Mouse (Mus musculus): ENCODE data around the gene Zbed5.
"Not testable (repeated sequence)": the region's sequence is repeated elsewhere in the genome, so short reads cannot be mapped to it uniquely, and the experiment has no call there.

The Zbed5 gene

DNA sequence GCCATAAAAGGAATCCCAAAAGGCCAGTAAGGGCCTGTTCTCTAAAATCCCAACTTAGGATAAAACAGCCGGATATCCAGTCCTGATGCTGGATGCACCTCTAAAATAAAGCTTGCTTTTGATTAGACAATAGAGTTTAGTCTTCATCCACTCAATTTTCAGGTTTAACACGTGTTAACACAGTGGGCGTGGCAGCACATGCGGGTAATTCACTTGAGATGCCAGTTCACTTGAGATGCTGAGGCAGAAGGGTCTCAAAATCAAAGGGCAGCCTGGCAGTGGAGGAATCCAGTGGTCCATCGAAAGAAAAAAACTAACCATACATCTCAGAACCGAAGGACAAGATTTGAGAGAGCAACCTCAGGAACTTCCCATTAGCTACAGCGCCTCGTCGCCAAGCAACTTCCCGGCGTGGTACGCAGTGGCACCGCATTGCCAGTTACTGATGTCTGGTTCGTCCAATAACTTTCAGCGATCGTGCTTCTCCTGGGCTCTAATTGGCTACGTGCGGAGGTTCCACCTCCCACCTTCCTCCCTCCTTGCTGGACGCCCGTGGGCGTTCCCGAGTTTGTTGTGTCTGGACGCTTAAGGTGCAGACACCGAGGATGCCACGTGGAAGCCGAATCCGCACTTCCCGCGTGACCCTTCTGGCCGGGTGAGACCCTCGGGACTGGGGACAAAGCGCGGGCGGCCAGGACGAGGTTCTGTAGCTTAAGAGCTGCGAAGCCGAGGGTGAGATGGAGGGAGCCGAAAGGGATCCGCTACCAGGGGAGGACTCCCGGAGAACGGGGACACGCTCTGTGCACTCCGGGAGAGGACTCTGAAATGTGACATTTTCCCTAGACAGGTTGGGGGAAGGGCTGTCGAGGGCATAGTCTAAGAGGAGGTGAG is at the start of gene Zbed5:
Gene Zbed5 (plus strand): TSS at position 526 of the 891 bp plus-strand sequence.
- DNase-seq (ENCODE audit: extremely low read depth, low read depth, low spot score), result peak; percentile 52

DNA sequence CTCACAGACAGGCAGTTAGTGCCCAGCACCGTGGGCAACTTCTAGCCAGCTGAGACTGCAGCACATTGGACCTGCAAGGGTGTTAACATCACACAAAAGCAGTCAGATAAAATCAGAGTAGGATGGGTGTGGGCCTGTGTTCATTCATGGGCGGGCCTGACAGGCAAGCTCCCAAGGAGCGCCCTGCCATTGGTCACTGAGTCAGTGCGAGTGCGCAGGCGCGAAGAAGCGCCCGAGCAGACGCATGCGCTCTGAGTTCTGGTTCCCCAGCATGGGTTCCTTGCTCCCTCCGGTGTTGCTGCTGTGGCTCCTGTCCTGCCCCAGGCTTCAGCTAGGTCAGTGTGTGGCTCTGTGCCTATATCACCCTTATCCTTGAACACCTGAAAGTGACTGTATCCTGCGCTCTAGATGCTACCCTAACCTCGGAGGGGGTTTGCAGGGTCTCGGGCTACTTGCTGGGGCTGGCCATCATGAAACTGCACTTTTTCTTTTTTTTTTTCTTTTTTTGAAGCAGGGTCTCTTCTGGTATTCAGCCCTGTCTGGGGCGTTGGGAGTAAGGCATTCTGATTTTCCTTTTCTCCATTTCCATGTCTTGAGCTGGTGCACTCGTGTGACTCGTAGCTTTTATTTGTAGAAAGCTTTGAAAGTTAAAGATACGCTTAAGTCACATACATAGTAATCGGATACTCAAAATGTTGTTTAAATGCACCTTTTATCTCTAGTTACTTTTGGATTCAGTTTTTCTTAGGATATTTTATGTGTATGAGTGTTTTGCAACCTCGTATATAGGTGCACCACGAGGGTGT is 48.6 kb upstream of the Zbed5 start, which contains the start of gene Sumf2:
Gene Sumf2 (plus strand): TSS at position 235 of the 806 bp plus-strand sequence.
- peak; percentile 58 for DNase-seq (ENCODE audit: extremely low read depth, low read depth, low spot score)

GRCm38 (mm10) chr5:129847558-129847820 is 48.0 kb upstream of the Zbed5 start:
- no peak for DNase-seq (ENCODE audit: extremely low read depth, low read depth, low spot score)

DNA sequence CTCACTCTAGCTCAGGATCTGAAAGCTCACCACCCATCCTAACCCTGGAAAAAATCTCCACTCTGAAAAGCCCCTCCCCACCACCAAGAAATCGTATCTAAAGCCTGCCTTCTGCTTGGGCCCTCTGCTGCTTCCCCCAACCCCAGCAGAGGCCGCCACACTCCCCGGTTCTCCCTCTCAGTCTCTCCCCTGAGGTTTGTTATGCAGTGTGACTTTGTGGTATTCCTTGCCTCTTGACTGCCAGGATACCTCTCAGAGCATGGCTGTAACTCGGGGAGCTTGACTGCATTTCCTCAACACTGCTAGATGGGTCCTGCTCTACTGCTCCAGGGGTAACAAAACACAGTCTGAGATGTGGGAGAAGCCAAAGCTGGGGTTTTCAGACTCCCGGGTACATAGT is 40.4 kb upstream of the Zbed5 start:
- no peak for DNase-seq (ENCODE audit: extremely low read depth, low read depth, low spot score)

GRCm38 (mm10) chr5:129856414-129856813 is 39.1 kb upstream of the Zbed5 start:
- no peak for DNase-seq (ENCODE audit: extremely low read depth, low read depth, low spot score)

- DNase-seq (ENCODE audit: extremely low read depth, low read depth, low spot score), result no peak
These were observed 33.2 kb upstream of the Zbed5 start for GRCm38 (mm10) chr5:129862325-129862724.

- no peak for DNase-seq (ENCODE audit: extremely low read depth, low read depth, low spot score)
These were observed 31.1 kb upstream of the Zbed5 start for GRCm38 (mm10) chr5:129864467-129864866.

GRCm38 (mm10) chr5:129865841-129866240 is 29.7 kb upstream of the Zbed5 start:
- DNase-seq (ENCODE audit: extremely low read depth, low read depth, low spot score), result no peak

- DNase-seq (ENCODE audit: extremely low read depth, low read depth, low spot score), result no peak
These were observed 26.1 kb upstream of the Zbed5 start for GRCm38 (mm10) chr5:129869238-129869995.

DNA sequence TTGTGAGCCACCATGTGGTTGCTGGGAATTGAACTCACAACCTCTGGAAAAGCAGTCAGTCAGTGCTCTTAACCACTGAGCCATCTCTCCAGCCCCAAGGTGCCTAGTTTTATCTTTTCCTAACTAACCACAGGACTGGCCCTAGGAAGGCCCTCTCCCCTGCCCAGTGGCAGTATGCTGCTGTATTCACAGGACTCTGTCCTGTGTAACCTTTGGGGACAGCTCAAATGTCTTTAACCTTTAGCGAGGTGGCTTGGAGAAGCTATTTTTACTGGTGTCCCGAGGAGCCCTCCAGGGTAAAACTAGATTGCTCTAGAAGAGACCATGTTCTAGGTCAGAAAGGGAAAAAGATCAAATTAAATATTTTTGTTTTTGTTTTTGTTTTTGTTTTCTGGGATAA is 24.3 kb upstream of the Zbed5 start:
- DNase-seq (ENCODE audit: extremely low read depth, low read depth, low spot score), result no peak

DNA sequence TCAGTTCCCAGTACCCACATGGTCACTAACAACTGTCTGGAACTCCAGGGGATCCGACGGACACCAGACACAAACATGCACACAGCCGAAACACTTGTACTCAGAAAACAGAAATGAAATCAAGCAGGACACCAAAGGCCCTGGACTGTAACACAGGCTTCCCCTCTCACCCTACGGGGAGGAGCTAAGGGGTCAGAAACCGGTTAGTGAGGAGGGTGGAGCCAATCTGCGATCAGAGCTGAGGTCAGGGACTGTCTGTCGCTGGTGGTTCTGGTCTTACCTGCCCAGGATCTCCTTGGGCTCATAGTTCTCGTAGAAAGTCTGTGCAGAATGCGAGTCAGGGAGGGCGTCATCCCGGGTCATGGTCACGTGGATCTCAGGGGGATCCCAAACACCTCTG is 21.6 kb upstream of the Zbed5 start:
- no peak for DNase-seq (ENCODE audit: extremely low read depth, low read depth, low spot score)

DNA sequence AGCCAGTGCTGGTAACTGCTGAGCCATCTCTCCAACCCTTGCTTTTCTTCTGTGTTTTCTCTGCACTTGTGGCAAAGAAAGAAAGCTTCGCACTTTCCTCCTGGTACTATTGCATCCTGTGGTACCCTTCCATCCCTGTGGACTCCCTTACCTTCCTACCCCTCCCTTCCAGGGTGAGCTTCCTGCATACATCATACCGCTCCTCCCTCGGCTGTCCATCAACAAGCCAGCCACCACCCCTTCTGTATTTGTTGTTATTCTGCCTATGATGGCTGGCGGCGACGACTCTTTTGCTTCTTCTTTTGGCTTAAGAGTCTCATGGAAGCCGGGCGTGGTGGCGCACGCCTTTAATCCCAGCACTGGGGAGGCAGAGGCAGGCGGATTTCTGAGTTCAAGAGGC is 20.4 kb upstream of the Zbed5 start:
- DNase-seq (ENCODE audit: extremely low read depth, low read depth, low spot score), result no peak

DNA sequence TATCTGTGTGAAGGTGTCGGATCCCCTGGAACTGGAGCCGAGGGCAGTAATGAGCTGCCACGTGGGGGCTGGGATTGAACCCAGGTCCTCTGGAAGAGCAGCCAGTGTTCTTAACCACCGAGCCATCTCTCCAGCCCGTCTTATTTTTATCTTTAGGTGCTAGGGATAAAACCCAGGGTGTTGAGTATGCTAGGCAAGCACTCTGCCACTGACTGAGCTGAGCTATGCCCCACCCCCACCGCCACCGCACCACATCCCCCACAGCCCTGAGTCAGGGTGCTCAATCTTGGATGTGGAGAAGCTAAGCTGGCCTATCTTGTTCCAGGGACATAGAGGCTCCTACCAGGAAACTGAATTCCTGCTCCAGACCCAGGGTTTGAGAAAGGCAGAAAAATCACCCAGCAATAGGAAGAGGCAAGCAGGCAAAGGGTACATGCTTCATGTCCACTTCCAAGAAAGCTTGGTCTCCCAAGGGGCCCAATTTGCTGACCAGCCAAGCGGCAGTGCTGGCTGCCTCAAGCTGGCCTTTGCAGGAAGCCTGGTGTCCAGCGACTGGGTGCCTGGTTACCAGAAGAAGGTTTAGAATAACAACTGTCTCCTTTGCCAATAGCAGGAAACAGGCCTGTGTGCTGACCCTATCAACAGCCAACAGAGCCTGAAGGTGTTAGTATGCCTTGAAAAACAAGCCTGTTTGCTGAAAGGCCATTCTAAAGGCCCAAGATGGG is 17.6 kb upstream of the Zbed5 start:
- DNase-seq (ENCODE audit: extremely low read depth, low read depth, low spot score), result no peak

DNA sequence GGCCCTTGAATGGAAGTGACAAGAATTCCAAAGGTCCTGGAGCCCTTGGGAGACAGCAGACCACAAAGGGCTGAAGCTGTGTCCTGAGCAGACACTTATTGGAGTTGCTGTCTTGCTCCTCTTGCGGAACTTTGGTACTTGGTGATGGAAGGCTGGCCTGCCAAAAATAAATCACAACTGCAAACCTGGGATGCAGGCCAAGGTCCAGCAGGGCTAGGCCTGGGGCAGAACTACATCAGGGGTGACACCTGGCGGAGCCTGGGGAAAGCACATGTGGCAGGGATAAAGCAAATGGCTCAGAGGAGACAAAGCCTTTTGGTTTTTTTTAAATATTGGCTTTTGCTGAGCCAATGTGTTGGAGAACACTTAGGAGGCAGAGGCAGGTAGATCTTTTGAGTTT is 16.6 kb upstream of the Zbed5 start:
- no peak for DNase-seq (ENCODE audit: extremely low read depth, low read depth, low spot score)

- DNase-seq (ENCODE audit: extremely low read depth, low read depth, low spot score), result no peak
These were observed 15.6 kb upstream of the Zbed5 start for GRCm38 (mm10) chr5:129879888-129880287.

- no peak for DNase-seq (ENCODE audit: extremely low read depth, low read depth, low spot score)
These were observed 9.3 kb upstream of the Zbed5 start for GRCm38 (mm10) chr5:129886271-129886670.

- DNase-seq (ENCODE audit: extremely low read depth, low read depth, low spot score), result peak; percentile 95
These were observed 8.4 kb upstream of the Zbed5 start, which contains the start of gene Chchd2 for GRCm38 (mm10) chr5:129886911-129887636. Gene Chchd2, minus strand, starts transcription at chr5:129887470.

GRCm38 (mm10) chr5:129890390-129890789 is 5.1 kb upstream of the Zbed5 start:
- DNase-seq (ENCODE audit: extremely low read depth, low read depth, low spot score), result not testable (repeated sequence)

DNA sequence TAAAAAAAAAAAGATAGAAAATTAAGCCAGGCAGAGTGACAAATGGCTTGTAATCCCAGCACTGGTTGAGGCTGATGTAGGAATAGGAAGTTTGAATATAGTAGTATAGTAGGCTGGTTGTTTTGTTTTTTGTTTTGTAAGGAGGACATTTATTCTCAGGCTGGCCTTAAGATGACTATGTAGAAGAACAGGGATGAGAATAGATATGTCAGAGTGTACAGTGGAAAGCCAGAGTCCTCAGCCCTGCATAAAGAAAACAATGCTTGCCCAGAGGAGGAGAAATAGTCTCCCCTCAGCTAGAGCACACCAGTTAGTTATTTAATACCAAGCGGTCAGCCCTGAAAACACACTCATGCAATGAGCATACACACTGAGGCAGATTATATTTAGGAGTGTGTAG is 2.9 kb downstream of the Zbed5 start, which contains the start of gene Phkg1:
Gene Phkg1 (minus strand): TSS at position 101 of the 400 bp plus-strand sequence.
- DNase-seq (ENCODE audit: extremely low read depth, low read depth, low spot score), result no peak

DNA sequence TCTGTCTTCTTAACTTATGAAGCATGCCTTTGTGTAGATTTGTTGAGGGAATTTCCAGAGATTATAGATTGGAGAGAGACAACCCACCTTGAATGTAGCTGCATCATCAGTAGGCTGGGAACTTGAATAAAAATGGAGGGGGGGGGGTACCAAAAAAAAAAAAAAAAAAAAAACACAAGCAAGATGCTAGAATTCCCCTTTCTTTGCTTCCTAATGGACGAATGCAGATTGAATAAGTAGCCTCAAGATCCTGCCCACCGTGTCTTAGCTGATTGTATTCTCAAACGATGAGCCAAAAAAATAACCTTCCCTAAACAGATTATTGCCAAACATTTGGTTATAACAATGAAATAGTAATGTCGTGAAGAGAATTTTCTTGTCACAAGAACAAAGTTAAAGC is 12.3 kb downstream of the Zbed5 start:
- no peak for DNase-seq (ENCODE audit: extremely low read depth, low read depth, low spot score)
